Mouse (Mus musculus): ENCODE results near the gene Gucy2g. TPM values are rescaled to one million over a fixed set of nuclear protein-coding genes. Genes with fewer than 3 reads are reported as not detected.

Gucy2g gene
- total and polyA plus RNA-seq, 3 experiments, result 0.65 to 2.4 TPM; not detected in 1

DNA sequence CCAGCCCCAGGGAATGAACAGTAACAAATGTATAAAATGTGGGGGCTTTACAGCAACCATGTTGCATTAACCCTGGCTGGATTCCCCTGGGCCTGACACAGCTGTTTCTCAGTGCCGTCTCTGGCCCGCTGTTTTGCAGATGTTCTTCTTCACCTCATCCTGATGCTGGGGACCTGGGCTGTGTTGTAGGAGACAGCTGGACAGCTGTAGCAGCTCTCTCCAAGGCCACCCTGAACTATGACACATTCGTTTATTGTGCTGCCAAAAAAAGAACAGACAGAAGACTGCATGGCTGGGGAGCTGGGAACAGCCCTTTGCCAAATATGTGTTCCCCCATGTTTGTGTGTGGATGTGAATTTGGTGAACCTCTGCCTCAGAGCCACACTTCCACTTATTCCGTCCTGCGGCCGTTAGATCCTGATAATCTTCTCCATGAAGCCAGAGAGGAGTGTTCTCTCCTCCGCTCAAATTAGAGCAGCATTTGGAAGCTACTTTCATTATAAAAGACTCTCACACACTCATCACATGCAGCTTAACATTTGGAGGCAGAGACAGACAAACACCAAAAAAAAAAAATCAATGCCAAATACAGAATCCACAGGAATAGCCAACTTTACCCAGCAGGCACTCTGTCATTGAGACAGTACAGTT, 46.4 kb downstream of the Gucy2g start:
- H3K79me2 ChIP-seq (ENCODE audit: control insufficient read depth, insufficient read depth, low read length, poor library complexity), result no peaks in the 10 kb centered on the region
- no peaks in the 10 kb centered on the region for H3K36me3 ChIP-seq (ENCODE audit: control insufficient read depth in 1 of 2, insufficient read depth in 2 of 2, low read length in 2 of 2)
- no peaks in the 10 kb centered on the region for H3K9me3 ChIP-seq (replicated peaks; ENCODE audit: insufficient read depth, low read length)
- no peak overlapping the region for H3K27ac ChIP-seq (ENCODE audit: control insufficient read depth, low read depth, low read length)
- peaks cover 5 to 6% of the 10 kb centered on the region in 2 experiments for H3K27me3 ChIP-seq (ENCODE audit: control insufficient read depth in 1 of 2, insufficient read depth in 2 of 2, low read length in 2 of 2)
- TF ChIP-seq ZNF384 (IDR thresholded peaks at IDR 0.05; ENCODE audit: low read depth, low read length) (no peak), CHD2 (IDR thresholded peaks at IDR 0.05; ENCODE audit: low read length) (no peak), POLR2AphosphoS5 (IDR thresholded peaks at IDR 0.05; ENCODE audit: borderline replicate concordance, low read depth, low read length) (no peak), ZC3H11A (IDR thresholded peaks at IDR 0.05; ENCODE audit: low read depth, low read length) (no peak), GATA1 (IDR thresholded peaks at IDR 0.05; ENCODE audit: low read depth, low read length) (no peak), ZMIZ1 (IDR thresholded peaks at IDR 0.05; ENCODE audit: low read depth, low read length) (no peak), TBP (IDR thresholded peaks at IDR 0.05; ENCODE audit: low read depth, low read length) (no peak), ELF1 (IDR thresholded peaks at IDR 0.05; ENCODE audit: low read depth, low read length) (no peak), RCOR1 (IDR thresholded peaks at IDR 0.05; ENCODE audit: low read depth, low read length) (no peak), MEF2A (IDR thresholded peaks at IDR 0.05; ENCODE audit: extremely low read depth, insufficient replicate concordance, low read depth, low read length, poor library complexity, severe bottlenecking) (no peak), RAD21 (IDR thresholded peaks at IDR 0.05; ENCODE audit: low read depth, low read length) (no peak), MAFK (IDR thresholded peaks at IDR 0.05; ENCODE audit: borderline replicate concordance, low read depth, low read length) (no peak), MYB (IDR thresholded peaks at IDR 0.05; ENCODE audit: low read depth, low read length) (no peak), HCFC1 (IDR thresholded peaks at IDR 0.05; ENCODE audit: low read depth, low read length) (no peak), BHLHE40 (IDR thresholded peaks at IDR 0.05; ENCODE audit: borderline replicate concordance, low read depth, low read length) (no peak), USF2 (IDR thresholded peaks at IDR 0.05; ENCODE audit: borderline replicate concordance in 1 of 2, insufficient read depth in 1 of 2, low read depth in 1 of 2, low read length in 2 of 2) (no peak), USF1 (IDR thresholded peaks at IDR 0.05; ENCODE audit: low read depth, low read length) (no peak), NRF1 (IDR thresholded peaks at IDR 0.05; ENCODE audit: insufficient read depth, low read depth, low read length, poor library complexity, severe bottlenecking) (no peak)
- no peak overlapping the region for H3K4me3 ChIP-seq (ENCODE audit: control insufficient read depth in 1 of 2, insufficient read depth in 1 of 2, low read depth in 2 of 2, low read length in 2 of 2)
- H3K4me1 ChIP-seq (ENCODE audit: control insufficient read depth in 1 of 2, insufficient read depth in 2 of 2, low read length in 2 of 2), result no peaks in the 10 kb centered on the region
- DNase-seq (ENCODE audit: low read depth, low spot score), result no peak
- no peak overlapping the region for H3K9ac ChIP-seq (ENCODE audit: control insufficient read depth, low read depth, low read length, poor library complexity, severe bottlenecking)

Data from MEL (cell line).